Mouse (Mus musculus) megakaryocyte, embryonic 14.5 days (primary cell): ENCODE results near the gene Babam2.

ENCODE experiments used
- FLI1 ChIP-seq: IDR thresholded peaks from 2 replicates; pipeline ENCODE4 v1.6.1; 2012; ENCODE audit warnings: low read length, inconsistent platforms, mixed read lengths
- GATA1 ChIP-seq: IDR thresholded peaks from 3 replicates; pipeline ENCODE4 v1.6.1; 2012; ENCODE audit warnings: mixed read lengths, low read length, inconsistent platforms, borderline replicate concordance

DNA sequence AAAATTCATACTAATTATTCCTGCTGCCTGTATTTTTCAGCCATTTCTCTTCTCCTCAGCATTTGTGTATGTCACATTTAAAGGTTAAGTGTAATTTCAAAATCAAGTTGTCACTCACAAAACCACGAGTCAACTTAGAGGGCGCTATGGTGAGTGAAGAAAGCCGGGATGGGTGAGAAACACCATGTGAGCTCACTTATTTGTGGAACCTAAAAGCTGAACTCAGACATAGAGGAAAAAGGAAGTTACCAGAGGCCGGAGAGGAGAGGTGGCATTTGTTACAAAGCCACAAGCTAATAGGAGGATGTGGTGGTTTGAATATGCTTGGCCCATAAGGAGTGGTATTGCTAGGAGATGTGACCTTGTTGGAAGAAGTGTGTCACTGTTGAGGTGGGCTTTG lies 17.3 kb upstream of the Babam2 start:
- TF ChIP-seq GATA1 (no peak), FLI1 (no peak)
